Mouse (Mus musculus): ENCODE results near the gene Sh2b3. TPM values are rescaled to one million over a fixed set of nuclear protein-coding genes. Genes with fewer than 3 reads are reported as not detected.

Gene Sh2b3
- polyA plus RNA-seq, 1 experiment from 2014 or later, result 10.5 TPM

- Histone ChIP-seq H3K27me3 (ENCODE audit: control insufficient read depth, insufficient read depth, low read length) (no peaks in the 10 kb centered on the region), H3K27ac (ENCODE audit: low read depth, low read length) (no peak overlapping the region), H3K4me1 (ENCODE audit: control insufficient read depth, insufficient read depth, low read length) (no peaks in the 10 kb centered on the region), H3K9ac (ENCODE audit: low read length) (no peak overlapping the region), H3K4me2 (ENCODE audit: low read depth) (no peak overlapping the region), H3K36me3 (ENCODE audit: control insufficient read depth, insufficient read depth, low read length) (peaks cover 30% of the 10 kb centered on the region), H3K9me3 (ENCODE audit: control insufficient read depth, low read length) (no peaks in the 10 kb centered on the region), H3K4me3 (ENCODE audit: low read depth, low read length) (no peak overlapping the region)
- WGBS, result 87% methylated on average over 9 of the region's 9 CpGs
- DNase-seq (ENCODE audit: low spot score) (no peak), ATAC-seq (ENCODE audit: insufficient read depth, low FRiP score, low TSS enrichment) (no peak)
Measured at GRCm38 (mm10) chr5:121817551-121817950, 19.9 kb downstream of the Sh2b3 start.

- DNase-seq (ENCODE audit: low spot score), result no peak
- WGBS, result 95% methylated on average over 2 of the region's 2 CpGs
- H3K27me3 ChIP-seq (ENCODE audit: control insufficient read depth, insufficient read depth, low read length), result no peaks in the 10 kb centered on the region
- no peak overlapping the region for H3K4me3 ChIP-seq (ENCODE audit: low read depth, low read length)
- H3K27ac ChIP-seq (ENCODE audit: low read depth, low read length), result no peak overlapping the region
- ATAC-seq (ENCODE audit: insufficient read depth, low FRiP score, low TSS enrichment), result no peak
- H3K9me3 ChIP-seq (ENCODE audit: control insufficient read depth, low read length), result no peaks in the 10 kb centered on the region
- no peak overlapping the region for H3K9ac ChIP-seq (ENCODE audit: low read length)
- H3K4me1 ChIP-seq (ENCODE audit: control insufficient read depth, insufficient read depth, low read length), result no peaks in the 10 kb centered on the region
- H3K36me3 ChIP-seq (ENCODE audit: control insufficient read depth, insufficient read depth, low read length), result peaks cover 39% of the 10 kb centered on the region
- H3K4me2 ChIP-seq (ENCODE audit: low read depth), result no peak overlapping the region
Measured at GRCm38 (mm10) chr5:121816611-121817010, 20.8 kb downstream of the Sh2b3 start.

GRCm38 (mm10) chr5:121815867-121816380, 21.5 kb downstream of the Sh2b3 start:
- Histone ChIP-seq H3K27ac (ENCODE audit: low read depth, low read length) (no peak overlapping the region), H3K4me3 (ENCODE audit: low read depth, low read length) (no peak overlapping the region), H3K36me3 (ENCODE audit: control insufficient read depth, insufficient read depth, low read length) (peaks cover 45% of the 10 kb centered on the region), H3K27me3 (ENCODE audit: control insufficient read depth, insufficient read depth, low read length) (no peaks in the 10 kb centered on the region), H3K9ac (ENCODE audit: low read length) (no peak overlapping the region), H3K4me1 (ENCODE audit: control insufficient read depth, insufficient read depth, low read length) (no peaks in the 10 kb centered on the region), H3K4me2 (ENCODE audit: low read depth) (no peak overlapping the region), H3K9me3 (ENCODE audit: control insufficient read depth, low read length) (no peaks in the 10 kb centered on the region)
- WGBS, result 95% methylated on average over 8 of the region's 8 CpGs
- DNase-seq (ENCODE audit: low spot score) (no peak), ATAC-seq (ENCODE audit: insufficient read depth, low FRiP score, low TSS enrichment) (no peak)

- ATAC-seq (ENCODE audit: insufficient read depth, low FRiP score, low TSS enrichment), result no peak
- WGBS, result 70% methylated on average over 3 of the region's 3 CpGs
- H3K36me3 ChIP-seq (ENCODE audit: control insufficient read depth, insufficient read depth, low read length), result peaks cover 47% of the 10 kb centered on the region
Measured at GRCm38 (mm10) chr5:121815067-121815466, 22.4 kb downstream of the Sh2b3 start.

GRCm38 (mm10) chr5:121813744-121814143, 23.7 kb downstream of the Sh2b3 start:
- WGBS, result 97% methylated on average over 10 of the region's 10 CpGs

More at GRCm38 (mm10) chr5:121815067-121815466, 22.4 kb downstream of the Sh2b3 start:
- Histone ChIP-seq H3K4me2 (ENCODE audit: low read depth) (no peak overlapping the region), H3K4me1 (ENCODE audit: control insufficient read depth, insufficient read depth, low read length) (no peaks in the 10 kb centered on the region), H3K9ac (ENCODE audit: low read length) (no peak overlapping the region), H3K4me3 (ENCODE audit: low read depth, low read length) (no peak overlapping the region), H3K27ac (ENCODE audit: low read depth, low read length) (no peak overlapping the region), H3K9me3 (ENCODE audit: control insufficient read depth, low read length) (no peaks in the 10 kb centered on the region), H3K27me3 (ENCODE audit: control insufficient read depth, insufficient read depth, low read length) (no peaks in the 10 kb centered on the region)
- no peak for DNase-seq (ENCODE audit: low spot score)

GRCm38 (mm10) chr5:121812526-121813243, 24.8 kb downstream of the Sh2b3 start:
- WGBS, result 86% methylated on average over 7 of the region's 7 CpGs
- H3K36me3 ChIP-seq (ENCODE audit: control insufficient read depth, insufficient read depth, low read length), result peaks cover 39% of the 10 kb centered on the region

More at GRCm38 (mm10) chr5:121813744-121814143, 23.7 kb downstream of the Sh2b3 start:
- Histone ChIP-seq H3K9ac (ENCODE audit: low read length) (no peak overlapping the region), H3K4me3 (ENCODE audit: low read depth, low read length) (no peak overlapping the region), H3K4me1 (ENCODE audit: control insufficient read depth, insufficient read depth, low read length) (no peaks in the 10 kb centered on the region), H3K36me3 (ENCODE audit: control insufficient read depth, insufficient read depth, low read length) (peaks cover 46% of the 10 kb centered on the region), H3K9me3 (ENCODE audit: control insufficient read depth, low read length) (no peaks in the 10 kb centered on the region), H3K27ac (ENCODE audit: low read depth, low read length) (no peak overlapping the region), H3K4me2 (ENCODE audit: low read depth) (no peak overlapping the region), H3K27me3 (ENCODE audit: control insufficient read depth, insufficient read depth, low read length) (no peaks in the 10 kb centered on the region)
- DNase-seq (ENCODE audit: low spot score) (no peak), ATAC-seq (ENCODE audit: insufficient read depth, low FRiP score, low TSS enrichment) (no peak)

GRCm38 (mm10) chr5:121811485-121811931, 25.9 kb downstream of the Sh2b3 start:
- H3K27ac ChIP-seq (ENCODE audit: low read depth, low read length), result no peak overlapping the region
- H3K4me3 ChIP-seq (ENCODE audit: low read depth, low read length), result no peak overlapping the region
- H3K4me1 ChIP-seq (ENCODE audit: control insufficient read depth, insufficient read depth, low read length), result no peaks in the 10 kb centered on the region
- no peak for DNase-seq (ENCODE audit: low spot score)
- H3K9ac ChIP-seq (ENCODE audit: low read length), result no peak overlapping the region
- 95% methylated on average over 5 of the region's 5 CpGs for WGBS
- peaks cover 30% of the 10 kb centered on the region for H3K36me3 ChIP-seq (ENCODE audit: control insufficient read depth, insufficient read depth, low read length)
- H3K27me3 ChIP-seq (ENCODE audit: control insufficient read depth, insufficient read depth, low read length), result no peaks in the 10 kb centered on the region
- no peak overlapping the region for H3K4me2 ChIP-seq (ENCODE audit: low read depth)
- no peak for ATAC-seq (ENCODE audit: insufficient read depth, low FRiP score, low TSS enrichment)
- H3K9me3 ChIP-seq (ENCODE audit: control insufficient read depth, low read length), result no peaks in the 10 kb centered on the region

More at GRCm38 (mm10) chr5:121812526-121813243, 24.8 kb downstream of the Sh2b3 start:
- H3K4me1 ChIP-seq (ENCODE audit: control insufficient read depth, insufficient read depth, low read length), result no peaks in the 10 kb centered on the region
- H3K9me3 ChIP-seq (ENCODE audit: control insufficient read depth, low read length), result no peaks in the 10 kb centered on the region
- no peaks in the 10 kb centered on the region for H3K27me3 ChIP-seq (ENCODE audit: control insufficient read depth, insufficient read depth, low read length)
- H3K27ac ChIP-seq (ENCODE audit: low read depth, low read length), result 0 out of 2 replicates have a peak overlapping the region, but pooled peaks have one; percentile 10
- no peak overlapping the region for H3K4me2 ChIP-seq (ENCODE audit: low read depth)
- no peak overlapping the region for H3K9ac ChIP-seq (ENCODE audit: low read length)
- H3K4me3 ChIP-seq (ENCODE audit: low read depth, low read length), result no peak overlapping the region
- no peak for ATAC-seq (ENCODE audit: insufficient read depth, low FRiP score, low TSS enrichment)
- no peak for DNase-seq (ENCODE audit: low spot score)

- H3K27me3 ChIP-seq (ENCODE audit: control insufficient read depth, insufficient read depth, low read length), result no peaks in the 10 kb centered on the region
- H3K36me3 ChIP-seq (ENCODE audit: control insufficient read depth, insufficient read depth, low read length), result peaks cover 26% of the 10 kb centered on the region
- 93% methylated on average over 17 of the region's 17 CpGs for WGBS
- H3K27ac ChIP-seq (ENCODE audit: low read depth, low read length), result no peak overlapping the region
- ATAC-seq (ENCODE audit: insufficient read depth, low FRiP score, low TSS enrichment) (no peak), DNase-seq (ENCODE audit: low spot score) (no peak)
- H3K4me3 ChIP-seq (ENCODE audit: low read depth, low read length), result no peak overlapping the region
- H3K4me2 ChIP-seq (ENCODE audit: low read depth), result no peak overlapping the region
- H3K9me3 ChIP-seq (ENCODE audit: control insufficient read depth, low read length), result no peaks in the 10 kb centered on the region
- H3K4me1 ChIP-seq (ENCODE audit: control insufficient read depth, insufficient read depth, low read length), result no peaks in the 10 kb centered on the region
- no peak overlapping the region for H3K9ac ChIP-seq (ENCODE audit: low read length)
Measured at GRCm38 (mm10) chr5:121810331-121811151, 26.9 kb downstream of the Sh2b3 start.

All from neural tube, embryonic 11.5 days (tissue).